Mouse (Mus musculus) cerebellum, adult 11 months (tissue): ENCODE measurements around the gene Extl2.
A peak's percentile ranks its signal among the peaks of the same experiment; 100 is the strongest.

Source experiments
- DNase-seq: peaks from one replicate; pipeline ENCODE4 v3.0.0; 2022

Gene Extl2

DNA sequence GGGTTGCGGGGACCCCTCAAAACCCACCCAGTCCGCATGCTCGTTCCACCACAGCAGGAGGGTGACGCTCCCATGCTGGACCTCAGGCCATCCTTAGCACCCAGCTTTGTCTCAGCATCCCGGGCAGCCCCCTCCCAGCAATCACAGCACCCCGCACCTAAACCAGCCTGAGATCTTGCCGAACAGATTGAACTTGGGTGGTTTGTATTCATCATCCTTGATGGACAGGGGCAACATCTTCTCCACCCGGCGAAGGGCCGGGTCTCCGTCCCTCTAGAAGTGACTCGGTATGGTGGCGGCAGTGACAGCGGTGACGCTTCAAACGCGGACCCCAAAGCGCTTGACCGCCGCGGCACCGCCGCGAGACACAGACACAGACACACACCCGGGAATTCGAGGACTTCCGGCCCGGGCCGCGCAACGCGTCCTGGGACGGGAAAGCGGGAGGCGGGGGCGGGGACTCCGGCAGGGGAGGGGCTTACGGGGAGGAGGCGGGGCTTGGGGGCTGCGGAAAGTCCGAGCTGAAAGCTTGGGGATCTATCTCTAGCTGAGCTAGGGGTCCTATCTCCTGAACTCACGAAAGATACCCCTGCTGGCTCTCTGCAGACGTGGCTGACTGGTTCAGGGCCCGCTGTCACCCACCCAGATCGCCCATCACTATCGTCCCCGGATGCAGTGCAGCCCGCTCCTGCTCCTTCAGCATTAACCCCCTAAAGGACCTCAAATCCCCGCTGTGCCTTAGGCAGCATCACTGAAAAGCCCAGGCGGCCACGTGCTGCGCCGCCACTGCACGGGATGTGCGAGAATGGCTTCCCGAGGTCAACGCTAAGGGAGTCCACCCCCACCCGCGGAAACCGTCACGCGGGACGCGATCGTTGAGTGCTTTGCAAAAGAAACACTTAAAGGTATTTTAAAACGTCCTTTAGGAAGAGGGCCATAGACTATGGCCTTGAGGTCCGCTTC, at the start of gene Extl2, which contains the start of gene Slc30a7:
Extl2 (plus strand) TSS at position 485 of the 963 bp plus-strand sequence.
Slc30a7 (minus strand) TSS at position 429 of the 963 bp plus-strand sequence.
- DNase-seq: peak; percentile 77

DNA sequence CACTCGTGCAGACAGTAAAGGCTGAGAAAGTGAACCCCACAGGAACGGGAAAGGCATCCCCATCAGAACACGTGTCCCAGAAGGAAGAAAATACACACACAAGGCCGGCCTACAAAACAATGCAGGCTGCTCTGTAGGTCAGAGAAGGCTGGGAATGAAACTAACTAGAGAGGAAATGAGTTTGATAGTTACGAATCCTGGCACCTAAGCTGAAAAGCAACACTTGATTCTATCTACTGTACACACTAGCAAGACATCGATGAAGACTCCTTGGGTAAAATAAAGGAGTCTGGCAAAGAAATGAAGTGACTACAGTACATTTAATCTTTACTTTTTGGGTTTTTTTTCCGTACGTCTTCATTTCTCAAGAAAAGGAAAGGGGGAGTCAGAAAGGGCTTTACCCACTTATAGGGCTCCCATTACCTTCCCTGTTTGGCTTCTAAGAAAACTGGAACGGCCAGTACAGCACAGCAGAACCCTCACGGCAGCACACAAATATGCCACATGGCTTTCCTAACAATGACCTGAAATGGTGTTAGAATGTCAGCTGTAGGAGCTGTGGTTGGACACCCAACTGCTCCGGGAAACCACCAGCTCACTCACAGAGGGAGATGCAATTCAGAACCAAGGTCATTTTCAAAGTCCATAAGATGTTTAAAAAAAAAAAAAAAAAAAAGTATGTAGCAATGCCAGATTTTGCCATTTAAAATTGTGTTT, 45.8 kb upstream of the Extl2 start:
- DNase-seq: no peak

DNA sequence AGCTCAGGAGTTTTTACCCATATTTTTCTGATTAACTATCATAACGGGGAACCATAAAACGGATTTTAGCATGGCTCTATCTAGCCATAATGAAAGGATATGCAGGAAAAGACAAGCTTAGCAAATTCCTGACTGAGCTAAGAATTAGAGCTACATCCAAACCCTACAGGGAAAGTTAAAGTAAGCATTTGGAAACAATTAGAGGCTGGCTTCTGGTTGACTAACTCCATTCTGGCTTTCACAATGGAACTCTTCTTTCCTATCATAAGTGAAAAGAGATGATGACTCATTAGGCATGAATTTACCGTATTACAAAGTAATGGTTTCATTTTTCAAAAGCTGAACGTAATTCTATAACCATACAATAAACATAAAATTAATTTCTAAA, 45.2 kb upstream of the Extl2 start:
- no peak for DNase-seq

DNA sequence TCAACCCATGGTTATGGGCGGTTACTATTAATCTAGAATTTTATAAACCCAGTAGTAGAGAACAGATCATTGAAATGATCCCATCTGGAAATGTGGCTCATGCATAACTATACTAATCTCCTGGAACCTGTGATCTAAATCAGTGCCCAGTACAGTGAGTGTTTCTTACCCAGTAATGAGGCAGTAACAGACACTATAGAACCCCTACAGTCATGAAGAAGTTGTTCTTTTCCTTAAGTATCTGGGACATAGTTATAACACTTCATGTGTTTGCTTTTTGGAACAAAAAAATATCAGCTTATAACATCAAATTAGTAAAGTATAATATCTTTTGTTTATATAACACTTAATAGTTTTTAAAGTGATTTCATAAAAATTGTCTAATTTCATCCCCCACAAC, 43.7 kb upstream of the Extl2 start:
- no peak for DNase-seq

DNA sequence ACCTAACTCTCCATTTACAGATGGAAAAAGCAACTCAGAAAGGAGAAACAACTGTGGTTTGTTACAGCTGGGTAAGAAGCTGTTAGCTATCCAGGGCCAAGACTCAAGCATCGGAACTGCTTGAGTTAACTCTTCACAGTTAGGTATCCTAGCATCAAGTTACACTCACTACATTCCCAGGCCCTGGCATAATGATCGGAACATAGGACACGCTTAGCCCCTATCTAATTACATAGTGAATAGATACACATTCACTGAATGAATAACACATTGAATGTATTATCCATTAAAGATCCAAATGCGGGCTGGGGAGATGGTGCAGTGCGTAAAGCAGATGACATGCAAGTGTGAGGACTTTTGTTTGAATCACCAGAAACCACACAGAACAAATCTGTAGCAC, 43.2 kb upstream of the Extl2 start:
- no peak for DNase-seq

DNA sequence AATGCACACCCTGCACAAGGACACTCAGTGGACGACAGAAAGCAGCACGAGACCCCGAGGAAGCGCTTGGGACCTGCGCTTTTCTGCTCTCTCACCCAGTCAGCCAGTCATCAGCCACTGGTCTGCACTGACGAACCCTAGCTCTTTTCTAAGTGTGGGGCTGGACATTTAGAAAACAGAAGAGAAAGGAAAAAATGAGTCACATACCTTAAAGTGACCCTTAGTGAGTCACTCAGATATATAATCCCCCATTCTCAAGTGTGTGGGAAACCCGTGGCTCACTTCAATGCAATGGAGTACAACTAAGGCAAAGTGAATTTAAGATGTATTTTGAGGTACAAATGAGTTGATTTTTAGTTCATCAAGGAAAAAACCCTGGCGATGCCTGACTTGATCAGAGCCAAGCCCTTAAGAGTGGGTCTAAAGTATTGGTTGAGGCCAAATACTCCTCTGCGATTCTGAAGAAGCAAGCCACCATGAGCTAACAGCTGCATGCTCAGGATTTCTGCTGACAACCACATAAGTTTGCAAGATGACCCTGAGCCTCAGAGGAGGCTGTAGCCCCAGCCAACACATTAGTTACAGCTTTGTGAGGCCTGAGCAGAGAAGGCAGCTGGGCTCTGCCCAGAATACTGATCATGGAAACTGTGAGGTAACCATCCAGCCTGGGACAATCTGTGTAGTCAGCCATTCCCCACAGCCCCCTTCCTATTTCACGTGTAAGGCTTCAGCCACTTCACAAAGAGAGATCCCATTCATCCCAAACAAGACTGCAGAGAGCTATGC, 38.3 kb upstream of the Extl2 start:
- DNase-seq: no peak

DNA sequence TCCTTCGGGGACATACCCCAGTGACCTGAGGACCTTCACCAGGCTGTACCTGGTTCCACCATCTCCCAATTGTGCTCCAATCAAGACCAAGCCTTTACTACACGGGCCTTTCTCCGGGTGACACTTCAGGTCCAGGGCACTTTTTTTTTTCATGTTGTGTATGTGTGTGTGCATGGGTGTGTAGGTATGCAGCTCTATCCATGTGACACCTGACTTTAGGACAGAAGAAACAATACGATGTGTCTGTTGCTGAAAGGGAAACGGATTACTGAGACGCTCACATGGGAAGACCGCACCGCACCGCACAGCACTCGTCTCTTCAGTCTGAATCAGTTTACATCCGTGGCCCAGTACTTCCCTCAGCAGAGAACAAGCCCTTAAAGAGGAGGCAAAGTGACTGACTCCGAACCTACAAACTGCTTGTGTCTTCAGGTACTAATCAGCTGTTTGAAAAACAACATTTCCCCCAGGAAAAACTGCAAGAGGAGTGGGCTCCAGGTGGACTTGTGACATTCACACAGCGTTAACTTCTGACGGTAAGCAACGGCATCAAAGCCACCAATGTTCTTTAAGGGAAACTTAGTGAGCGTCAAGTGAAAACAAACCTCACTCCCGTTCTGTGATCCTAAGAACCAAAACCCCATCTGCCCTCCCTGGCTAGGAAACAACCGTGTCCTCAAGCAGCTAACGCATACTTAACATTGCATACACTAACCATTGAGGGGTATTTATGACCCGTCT, 36.0 kb upstream of the Extl2 start:
- DNase-seq: no peak

DNA sequence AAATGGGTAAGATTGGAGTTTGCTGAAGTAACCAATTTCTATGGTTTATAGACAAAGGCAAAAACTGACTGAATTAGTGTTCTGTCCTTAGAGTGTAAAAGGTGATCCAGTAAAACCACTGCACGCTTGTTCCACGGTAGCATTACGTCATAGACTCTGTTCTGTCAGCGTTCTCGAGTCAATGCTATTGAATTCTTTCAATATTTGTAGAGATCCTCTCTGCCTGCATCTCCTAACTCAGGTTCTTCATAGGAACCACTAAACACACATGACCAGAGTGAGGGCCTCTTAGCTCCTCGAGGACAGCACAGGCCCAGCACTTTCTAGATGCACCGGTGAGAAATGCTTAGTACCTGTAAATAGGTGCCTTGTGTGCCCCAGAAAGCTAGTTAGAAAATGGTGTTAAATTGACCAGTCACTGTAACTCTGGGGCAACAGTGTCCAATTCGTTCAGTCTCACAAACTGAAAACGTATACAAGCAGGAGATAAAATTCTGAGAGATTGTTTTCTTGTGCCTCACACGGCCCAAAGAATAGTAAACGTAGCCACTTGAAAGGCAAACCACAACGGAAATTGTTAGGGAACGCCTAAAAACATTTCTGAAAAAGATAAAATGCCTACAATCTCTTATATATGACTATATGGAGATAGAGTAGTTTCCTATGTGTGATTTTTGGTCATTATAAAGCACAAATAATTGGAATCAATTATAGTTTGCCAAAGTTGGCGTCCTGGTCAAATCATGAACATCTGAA, 35.2 kb upstream of the Extl2 start:
- no peak for DNase-seq

DNA sequence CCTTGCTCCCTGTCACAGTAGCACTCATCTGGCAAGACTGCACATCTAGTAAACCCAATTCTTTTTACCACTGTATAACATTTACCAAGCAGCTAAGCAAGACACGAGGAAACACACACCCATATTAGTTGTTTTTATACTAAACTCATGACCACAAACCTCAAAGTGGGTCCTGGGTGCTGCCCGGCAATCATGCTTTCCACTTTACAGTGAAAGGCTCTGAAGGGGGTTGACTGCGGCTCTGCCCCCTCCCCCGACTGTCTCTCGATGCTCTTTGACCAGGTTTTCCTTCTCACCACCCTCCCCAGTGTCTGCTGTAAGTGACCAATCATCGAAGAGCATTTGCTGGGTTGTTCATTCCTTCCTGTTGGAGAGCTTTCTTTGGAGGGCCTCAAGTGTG, 33.0 kb upstream of the Extl2 start:
- DNase-seq: no peak

DNA sequence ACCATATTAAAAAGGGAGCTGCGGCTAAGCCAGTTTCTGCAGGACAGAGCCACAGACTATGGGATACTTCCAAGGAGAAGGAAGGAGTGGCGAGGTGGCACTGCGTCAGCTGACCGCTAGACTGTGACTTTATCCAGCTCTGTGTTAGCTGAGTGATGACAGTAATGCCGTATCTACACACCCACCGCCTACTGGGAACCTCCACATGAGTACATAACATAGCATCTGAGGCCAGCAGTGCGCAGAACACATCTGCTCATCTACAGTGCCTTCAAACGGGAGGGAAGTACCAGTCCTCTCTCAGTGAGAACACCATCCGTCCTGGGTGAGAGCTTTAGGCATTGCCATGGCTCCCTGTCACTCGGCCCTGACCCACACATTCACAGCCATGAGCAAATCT, 32.3 kb upstream of the Extl2 start:
- DNase-seq: no peak

DNA sequence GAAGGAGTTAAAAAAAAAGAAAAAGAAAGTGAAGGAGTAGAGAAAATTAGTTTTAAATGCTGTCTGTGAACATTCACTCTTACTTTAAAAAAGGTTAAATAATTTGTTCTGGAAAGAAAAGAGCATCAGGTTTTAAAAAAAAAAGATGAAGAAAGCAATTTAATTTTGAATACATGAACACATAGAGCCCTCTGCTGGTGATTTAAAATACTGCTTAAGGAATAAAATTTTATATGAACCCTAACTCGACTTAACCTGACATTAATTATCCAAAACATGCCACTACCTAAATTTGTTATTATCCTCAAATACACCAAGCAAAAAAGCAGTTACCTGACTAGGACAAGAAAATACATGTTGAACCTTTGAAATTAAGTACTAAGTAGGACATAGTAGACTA, 28.3 kb upstream of the Extl2 start:
- DNase-seq: no peak

DNA sequence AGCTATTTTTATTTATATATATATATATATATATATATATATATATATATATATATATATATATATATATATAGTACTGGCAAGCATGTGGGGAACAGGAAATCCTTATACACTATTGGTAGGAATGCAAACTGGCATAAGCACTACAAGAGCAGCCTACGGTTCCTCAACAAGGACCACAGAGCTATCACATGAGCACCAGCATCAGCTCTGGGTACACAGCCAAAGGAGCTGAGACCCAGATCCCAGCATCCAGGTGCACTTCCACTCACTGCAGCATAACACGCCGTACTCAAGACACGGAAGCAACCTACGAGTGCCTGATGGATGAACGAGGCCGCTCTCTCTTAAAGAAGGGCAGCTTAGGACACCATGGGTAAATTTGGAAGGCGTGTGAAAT, 24.0 kb upstream of the Extl2 start:
- no peak for DNase-seq

DNA sequence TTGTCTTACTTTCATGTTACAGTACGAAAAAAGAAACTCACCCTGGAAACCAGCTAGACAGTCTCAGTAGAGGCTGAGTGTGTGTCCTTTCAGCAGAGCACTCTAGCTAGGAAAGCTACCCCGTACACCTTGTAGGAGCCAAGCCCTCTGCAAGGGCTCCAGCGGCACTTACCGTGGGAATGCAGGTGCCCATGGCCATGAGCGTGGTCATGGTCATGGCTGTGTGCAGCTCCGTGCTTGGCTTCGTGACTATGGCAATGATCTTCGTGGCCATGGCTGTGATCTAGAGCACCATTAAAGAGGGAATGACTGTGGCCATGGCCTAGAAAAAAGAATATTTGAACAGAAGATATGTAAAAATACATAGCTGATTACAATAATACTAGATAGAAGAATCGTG, 22.6 kb upstream of the Extl2 start:
- no peak for DNase-seq

DNA sequence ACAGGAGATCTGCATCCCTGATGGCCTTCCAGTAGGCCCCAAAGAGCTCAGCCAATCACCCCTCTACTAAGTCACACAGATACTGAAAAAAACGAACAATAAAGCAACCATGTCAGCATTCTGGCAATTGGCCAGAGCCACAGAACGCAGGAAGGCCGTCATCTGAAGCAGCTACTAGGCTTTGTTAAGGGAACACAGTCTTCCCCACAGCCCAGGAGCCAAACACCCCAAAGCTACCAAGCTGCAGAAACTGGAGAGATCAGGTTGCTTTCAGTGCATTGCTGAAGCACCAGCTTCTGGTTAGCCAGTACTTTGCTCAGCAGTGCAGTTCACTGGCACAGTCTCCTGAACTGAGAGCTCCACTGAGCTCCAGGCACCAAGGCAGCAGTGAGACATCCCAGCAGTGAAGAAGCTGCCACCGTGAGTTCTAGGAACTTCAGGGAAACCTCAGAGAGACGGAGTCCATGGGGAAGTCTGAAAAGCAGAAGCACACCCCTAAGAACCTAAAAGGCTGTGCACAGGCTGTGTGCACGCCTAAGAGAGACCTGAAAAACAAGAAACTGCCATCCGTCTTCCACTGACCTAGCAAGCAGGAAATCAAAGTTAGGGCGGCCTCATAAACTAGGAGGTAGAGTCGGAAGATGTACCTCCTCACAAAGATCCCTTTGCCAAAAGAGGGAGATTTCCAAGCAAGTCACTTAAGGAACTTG, 21.9 kb upstream of the Extl2 start:
- no peak for DNase-seq

DNA sequence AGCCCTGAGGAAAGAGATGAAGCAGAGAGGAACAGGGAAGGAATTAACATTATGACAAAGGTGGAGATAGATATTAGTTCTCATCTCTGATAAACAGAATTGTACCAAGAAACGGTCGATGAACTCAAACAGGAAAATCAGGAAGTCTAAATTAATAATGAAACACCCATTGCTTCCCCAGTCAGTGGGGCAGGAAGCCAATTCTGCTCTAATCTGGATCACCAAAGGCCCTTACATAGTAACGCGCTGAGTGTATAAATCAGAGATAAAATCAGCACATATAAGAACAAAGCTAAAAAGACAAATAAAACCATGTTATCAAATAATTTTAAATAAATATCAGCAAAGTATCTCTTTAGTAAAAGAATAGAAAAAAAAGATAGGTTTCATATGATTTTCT, 15.2 kb upstream of the Extl2 start:
- no peak for DNase-seq

DNA sequence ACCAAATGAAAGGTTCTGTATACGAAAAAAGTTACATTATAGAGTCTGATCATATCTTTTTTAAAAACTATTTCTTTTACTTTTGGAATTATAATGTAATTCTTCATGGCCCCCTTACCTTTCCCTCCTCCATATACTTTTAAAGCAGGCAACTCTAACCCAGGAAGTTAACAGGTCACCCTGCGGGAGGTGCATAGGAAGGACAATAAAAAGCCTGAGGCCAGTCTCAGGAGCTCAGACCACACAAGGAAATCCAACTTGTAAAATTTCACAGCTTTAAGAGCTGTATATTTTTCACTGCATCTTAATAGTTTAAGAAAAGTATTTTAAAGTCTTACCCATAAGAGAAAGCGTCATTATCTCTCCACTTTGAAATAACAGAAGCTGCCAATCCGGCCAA, 14.7 kb upstream of the Extl2 start:
- no peak for DNase-seq

DNA sequence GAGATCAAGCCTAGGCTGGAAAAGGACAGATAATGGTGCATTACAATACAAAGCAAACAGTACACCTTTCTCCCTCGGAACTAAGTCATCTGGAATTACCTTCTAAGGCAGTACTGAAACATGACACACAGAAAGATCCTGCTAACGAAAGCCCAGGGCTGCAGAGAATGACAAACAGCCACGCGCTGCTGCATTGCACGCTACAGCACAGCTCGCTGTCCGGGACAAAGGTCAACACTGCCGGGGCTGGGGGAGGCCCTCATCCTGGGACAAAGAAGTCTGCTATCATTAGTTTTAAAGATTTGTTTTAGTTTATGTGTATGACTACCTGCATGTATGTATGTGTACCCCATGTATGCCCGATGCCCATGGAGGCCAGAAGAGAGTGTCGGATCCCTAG, 14.2 kb upstream of the Extl2 start:
- DNase-seq: no peak

DNA sequence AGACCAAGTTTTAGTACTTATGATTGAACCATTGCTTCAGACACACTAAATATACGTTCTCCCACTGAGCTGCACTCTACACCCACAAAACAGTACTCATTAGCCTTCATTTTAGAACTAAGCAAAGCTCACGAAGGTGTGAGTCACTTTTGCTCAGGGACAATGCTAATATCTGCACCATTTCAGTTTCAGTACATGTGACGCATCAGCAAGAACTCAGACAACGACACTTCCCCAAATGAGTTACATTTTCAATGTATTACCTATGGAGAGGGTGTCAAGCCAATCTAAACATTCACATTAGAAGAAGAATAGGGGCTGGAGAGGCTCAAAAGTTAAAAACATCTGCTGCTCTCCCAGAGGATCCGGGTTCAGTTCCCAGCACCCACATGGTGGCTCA, 10.3 kb upstream of the Extl2 start:
- DNase-seq: no peak

DNA sequence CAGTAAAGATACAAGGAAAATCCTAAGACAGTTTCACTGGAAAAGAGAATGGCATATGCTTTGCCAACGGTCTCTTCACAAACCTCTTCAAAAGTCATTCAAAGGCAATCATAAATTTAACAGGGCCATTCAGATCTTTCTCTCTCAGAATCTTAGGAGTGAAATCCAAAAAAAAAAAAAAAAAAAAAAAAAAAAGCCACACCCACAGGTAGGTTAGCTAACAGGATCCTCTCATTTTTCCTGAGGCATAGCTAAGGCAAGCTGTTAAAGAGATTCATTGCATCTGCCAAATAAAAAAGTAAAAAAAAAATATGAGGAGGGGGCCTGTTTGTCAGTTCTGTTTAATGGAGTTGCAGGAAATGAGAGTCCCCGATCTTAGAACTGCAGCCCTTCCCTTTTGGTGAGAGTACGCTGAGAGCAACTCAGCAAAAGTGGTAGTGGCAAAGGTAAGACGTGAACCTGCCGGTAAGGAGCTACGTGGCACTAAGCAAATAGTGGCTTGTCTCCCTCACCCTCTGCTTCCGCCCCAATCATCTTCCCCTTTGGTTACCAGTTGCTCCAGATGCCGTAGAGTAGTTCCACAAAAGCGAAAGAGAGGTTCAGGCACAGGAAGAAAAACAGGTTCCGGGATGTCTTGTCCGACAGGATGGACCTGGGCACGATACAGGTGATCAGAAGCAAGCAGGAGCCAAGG, 831 bp upstream of the Extl2 start:
- no peak for DNase-seq

DNA sequence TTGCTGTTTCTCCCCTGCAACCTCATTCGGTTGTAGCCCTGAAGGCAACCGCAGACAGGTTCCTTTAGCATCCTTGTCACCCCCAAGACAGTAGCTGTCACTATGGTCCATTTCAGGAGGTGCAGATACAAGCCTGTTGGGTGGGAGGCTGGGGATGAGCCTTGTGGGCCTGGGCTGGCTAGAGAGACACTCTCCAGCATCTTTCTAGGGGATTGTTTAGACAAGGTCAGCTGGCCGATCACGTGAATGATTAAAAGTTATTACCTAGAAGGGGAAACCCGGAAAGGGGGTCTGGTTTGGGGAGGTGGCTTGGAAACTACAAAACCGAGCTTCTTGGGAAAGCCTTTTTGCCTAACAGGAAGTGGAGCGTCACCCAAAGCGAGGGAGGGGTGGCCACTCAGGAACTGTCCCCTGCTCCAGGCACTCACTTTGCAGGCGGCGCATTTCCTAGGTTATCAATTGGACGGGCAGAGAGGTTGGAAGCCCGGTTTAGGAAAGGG, 729 bp downstream of the Extl2 start:
- DNase-seq: peak; percentile 75
